Mouse (Mus musculus): ENCODE results near the gene Cited1. TPM values are rescaled to one million over a fixed set of nuclear protein-coding genes. Genes with fewer than 3 reads are reported as not detected.

Cited1 gene
- 11.0 and 13.7 TPM in 2 replicates for polyA plus RNA-seq (2012; rRNA removed)

DNA sequence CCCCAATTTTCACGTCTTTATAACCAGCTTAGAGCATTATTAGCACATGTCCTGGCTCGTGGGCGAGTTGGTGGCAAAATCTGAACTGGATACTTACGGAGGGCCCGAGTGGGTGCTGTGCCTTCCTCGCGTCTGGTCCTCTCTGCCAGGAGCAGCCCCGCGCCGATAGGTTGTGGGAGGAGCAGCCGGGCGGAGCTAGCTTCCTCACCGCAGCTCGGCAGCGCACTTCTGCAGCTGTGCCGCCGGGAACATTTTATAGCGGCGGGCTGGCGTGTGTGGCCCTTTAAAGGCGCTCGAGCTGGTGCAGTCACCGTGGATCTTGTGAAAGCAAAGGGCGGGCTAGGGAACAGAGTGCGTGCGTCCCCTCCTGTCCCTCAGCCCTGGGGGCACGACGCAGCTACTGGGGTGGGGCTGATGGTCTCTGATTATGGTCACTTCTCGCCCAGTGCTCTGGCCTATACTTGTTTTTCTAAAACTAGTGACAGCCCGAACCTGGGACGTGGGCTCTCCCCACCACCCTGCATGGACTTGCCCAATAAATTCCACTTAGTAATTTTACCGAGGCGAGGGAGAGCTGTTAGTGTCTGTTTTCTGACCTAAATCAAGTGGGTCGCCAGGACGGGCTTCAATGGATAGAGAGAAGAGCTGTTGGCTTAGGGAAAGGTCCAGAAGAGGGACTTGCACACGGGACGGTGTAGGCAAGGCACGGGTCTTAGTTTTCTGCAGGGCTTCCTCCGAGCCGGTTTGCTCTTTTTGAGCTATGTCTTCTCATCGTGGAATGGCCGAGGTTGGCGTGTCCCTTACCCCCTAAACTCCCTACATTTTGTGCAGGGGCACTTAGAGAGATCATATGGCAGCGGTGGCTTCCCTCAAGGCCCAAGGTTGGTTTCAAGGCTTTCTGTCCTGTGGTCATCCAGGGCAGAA, at the start of gene Cited1:
Gene Cited1, minus strand, starts transcription at position 245 of the 924 bp plus-strand sequence.

Other genes starting within 250 kb of the Cited1 start
- 62.3 and 81.0 TPM in 2 replicates for gene Rtl5, start 180.9 kb downstream of the Cited1 start, polyA plus RNA-seq (2012; rRNA removed)
- 59.2 and 66.8 TPM in 2 replicates for gene Pin4, start 132.7 kb downstream of the Cited1 start, polyA plus RNA-seq (2012; rRNA removed)
- gene Ercc6l, start 95.1 kb downstream of the Cited1 start, polyA plus RNA-seq (2012; rRNA removed): 2.7 and 3.1 TPM in 2 replicates
- 1,117 and 1,158 TPM in 2 replicates for gene Rps4x, start 62.8 kb downstream of the Cited1 start, polyA plus RNA-seq (2012; rRNA removed)

All from central nervous system, embryonic 14 days (tissue).